Mouse (Mus musculus) spleen, adult 12 weeks (tissue): ENCODE measurements around the gene Nsl1.

Experiments used
- DNase-seq: peaks from one replicate; pipeline ENCODE4 v3.0.0; 2022; ENCODE audit warnings: low spot score

Nsl1 gene

DNA sequence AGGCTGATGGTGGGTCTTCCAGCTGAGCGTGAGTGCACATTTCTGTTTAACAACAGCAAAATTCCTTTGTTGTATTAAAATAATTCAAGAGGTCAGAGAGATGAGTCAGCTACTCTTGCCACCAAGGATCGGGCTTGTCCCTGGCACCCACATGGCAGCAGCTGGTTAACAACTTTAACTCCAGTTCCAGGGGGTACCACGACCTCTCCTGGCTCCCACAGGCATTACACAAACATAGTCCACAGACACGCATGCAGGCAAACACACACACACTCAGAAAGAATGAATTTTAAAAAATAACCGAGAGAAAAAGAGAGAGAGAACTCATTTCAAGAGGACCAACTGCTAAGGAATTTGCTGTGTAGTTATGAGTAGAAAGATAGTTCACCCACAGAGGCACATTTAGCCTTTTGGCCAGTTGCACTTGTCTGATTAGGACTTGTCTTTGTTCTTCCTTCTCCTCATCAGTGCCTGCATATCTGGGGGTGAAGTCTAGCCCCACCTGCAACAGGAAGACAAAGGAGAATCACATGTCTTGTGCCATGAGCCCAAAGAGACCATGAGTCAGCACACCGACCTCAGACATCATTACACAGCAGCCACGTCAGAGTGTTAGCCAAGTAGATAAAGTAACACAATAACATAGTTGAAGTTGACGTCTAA is 7.8 kb upstream of the Nsl1 start:
- no peak for DNase-seq

DNA sequence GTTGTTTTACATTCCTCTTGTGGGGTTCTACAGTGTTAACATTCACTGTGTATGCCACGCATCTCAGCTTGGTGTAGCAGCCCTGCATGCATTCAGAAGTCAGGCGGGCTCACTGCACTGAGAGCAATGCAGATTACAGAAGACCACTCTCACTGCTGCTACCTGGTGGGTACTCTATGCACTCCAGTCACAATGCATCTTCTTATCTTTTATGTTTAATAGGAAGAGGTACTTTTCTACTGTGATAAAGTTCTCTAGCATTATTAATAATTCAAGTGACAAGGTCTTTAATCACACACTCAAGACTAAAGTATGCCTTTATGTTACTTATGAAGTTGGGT is 7.3 kb upstream of the Nsl1 start:
- DNase-seq, result no peak

GRCm38 (mm10) chr1:191057461-191057860 is 5.4 kb upstream of the Nsl1 start:
- no peak for DNase-seq

- no peak for DNase-seq
Observed at GRCm38 (mm10) chr1:191062241-191062780, 501 bp upstream of the Nsl1 start.

DNA sequence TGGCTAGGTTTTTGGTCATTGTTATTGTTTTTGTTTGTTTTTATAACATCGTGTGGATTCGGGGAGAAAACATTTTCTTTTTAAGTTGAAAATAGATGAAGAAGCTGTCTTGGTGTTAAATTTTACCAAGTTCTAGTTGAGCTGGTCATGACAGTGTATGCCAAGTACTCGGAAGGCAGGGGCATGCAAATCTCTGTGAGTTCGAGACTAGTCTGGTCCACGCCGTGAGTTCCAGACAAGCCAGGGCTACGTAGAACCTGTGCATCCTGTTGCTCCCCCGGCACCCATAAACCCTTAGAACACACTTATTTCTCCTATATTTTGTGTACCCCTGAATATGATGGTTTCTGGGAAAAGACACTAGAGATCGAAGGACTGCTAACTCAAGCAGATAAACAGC is 888 bp downstream of the Nsl1 start:
- no peak for DNase-seq

DNA sequence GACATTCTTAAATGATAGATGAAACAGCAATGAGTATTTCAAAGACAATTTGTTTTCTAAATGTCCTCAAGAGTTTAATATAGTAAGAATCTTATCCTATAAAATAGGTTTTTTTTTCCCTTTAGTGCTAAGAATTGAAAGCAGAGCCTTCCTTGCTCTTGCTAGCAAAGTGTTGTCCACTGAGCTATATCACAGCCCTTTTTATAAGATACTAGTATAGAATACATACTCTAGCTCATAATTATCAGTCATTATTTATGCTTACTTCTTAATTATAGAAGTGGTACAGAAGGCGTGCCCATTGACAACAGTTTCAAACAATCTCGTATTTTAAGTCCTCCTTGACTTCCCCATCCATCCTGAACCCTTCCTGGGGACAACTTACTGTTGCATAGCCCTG is 1.7 kb downstream of the Nsl1 start:
- no peak for DNase-seq

DNA sequence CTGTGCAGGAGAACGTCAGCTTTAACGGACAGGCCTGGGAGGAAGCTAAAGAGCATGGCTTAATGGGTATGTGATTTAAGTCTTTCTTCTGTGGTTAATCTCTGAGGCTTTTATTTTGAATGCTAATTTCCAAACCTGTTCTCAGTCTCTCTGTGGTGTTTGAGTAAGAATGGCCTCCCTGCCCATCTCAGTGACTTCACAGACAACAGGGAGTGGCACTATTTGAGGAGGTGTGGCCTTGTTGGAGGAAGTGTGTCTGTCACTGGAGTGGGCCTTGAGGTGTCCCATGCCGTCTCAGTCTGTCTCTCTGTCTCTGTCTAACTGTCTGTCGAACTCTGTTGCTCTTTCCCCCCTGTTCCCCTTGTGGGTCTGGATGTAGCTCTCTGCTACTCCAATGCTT is 2.4 kb downstream of the Nsl1 start:
- DNase-seq, result no peak

GRCm38 (mm10) chr1:191068377-191068776 is 5.6 kb downstream of the Nsl1 start:
- DNase-seq, result no peak

DNA sequence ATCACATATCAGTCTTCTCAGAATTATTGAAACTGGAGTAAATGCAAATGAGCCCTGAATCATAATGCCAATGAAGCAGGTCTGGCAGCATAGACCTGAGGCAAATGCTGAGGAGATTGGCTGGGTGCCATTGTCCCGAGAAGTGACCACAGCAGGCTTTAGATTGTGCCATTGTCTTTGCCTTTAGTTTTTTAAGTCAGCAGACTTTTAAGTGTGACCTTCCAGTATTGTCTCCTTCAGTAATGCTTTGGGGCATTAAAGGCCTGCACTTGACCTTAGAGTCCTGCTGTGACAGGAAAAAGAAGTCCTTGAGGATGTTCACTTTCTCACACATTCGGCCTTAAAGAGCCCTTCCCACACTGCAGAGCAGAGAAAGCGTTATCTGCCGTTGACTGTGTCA is 7.4 kb downstream of the Nsl1 start:
- DNase-seq, result no peak

DNA sequence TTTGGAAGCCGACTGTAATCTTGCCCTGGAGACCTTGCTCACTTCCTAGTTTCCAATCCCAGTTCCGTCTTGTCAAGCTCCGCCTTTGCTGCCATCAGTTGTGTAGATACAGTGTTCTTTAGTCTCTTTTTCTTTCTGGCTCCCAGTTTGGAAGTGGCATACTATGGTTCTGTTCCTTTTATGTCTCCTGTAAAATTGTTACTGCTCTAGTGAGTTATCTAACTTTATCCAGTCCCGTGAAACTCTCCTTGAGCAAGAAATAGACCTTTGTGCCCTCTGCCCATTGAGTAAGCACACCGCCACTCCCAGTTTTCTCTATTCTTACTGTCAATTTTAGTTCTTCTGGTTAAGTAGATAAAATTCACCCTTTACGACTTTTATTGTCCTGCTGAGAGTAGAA is 8.8 kb downstream of the Nsl1 start:
- no peak for DNase-seq

- no peak for DNase-seq
Observed at GRCm38 (mm10) chr1:191072329-191072913, 9.6 kb downstream of the Nsl1 start.

DNA sequence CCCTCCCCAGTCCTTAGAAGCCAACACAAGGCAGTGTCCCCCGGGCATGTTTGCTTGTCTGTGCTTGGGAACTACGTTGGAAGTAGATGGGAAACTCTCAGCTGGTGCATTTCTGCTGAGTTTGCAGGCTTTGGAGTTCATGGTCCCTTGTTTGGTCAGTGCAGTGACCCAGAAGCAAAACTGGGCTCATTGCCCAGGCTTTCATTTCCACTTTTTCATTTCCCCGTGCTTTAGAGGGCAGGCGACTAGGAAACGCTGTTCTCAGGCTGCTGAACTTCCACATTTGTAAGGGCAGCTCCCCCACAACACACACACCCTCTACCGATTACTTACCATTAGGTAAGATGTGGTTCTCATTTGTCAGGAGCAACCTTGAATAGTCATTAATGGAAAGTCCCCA is 10.2 kb downstream of the Nsl1 start:
- no peak for DNase-seq

GRCm38 (mm10) chr1:191073486-191073885 is 10.7 kb downstream of the Nsl1 start:
- DNase-seq, result no peak

DNA sequence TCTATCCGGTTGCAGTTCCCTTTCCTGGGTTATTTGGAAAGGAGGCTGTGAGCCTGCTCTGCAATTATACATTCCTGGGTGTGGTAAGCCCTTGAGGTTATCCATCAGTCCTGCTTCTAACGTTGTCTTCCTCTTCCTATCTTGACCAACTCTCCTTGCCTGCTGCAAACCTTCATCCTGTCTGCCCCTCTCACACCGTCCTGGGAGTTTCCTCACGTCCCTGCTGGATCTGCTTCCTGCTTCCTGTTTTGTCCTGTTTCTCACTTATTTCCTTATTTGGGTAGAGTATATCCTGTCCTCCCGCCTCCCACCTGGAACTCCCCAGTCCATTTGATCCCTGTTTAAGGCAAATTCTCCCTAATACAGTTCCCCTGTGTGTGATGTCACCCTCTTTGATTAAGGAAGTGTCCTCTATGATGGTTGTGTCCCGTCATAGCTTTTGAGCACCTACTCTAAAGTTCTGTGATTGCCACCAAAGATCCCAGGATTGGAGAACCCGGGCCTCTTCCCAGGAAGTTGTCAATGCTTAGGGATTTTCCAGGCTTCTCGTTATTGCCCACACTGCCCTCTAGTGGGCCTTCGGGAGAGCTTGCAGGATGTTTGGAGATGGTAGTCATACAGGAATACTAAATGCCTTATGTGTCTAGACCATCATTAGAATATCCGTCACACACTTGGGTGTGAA is 12.5 kb downstream of the Nsl1 start:
- DNase-seq, result no peak

- no peak for DNase-seq
Observed at GRCm38 (mm10) chr1:191083230-191083629, 20.4 kb downstream of the Nsl1 start.

- DNase-seq, result peak; percentile 49
Observed at GRCm38 (mm10) chr1:191084951-191085559, 22.2 kb downstream of the Nsl1 start.

GRCm38 (mm10) chr1:191085597-191085996 is 22.8 kb downstream of the Nsl1 start:
- DNase-seq, result no peak

GRCm38 (mm10) chr1:191086304-191086878 is 23.6 kb downstream of the Nsl1 start:
- no peak for DNase-seq

- no peak for DNase-seq
Observed at GRCm38 (mm10) chr1:191086960-191087359, 24.1 kb downstream of the Nsl1 start.

GRCm38 (mm10) chr1:191087955-191088354 is 25.1 kb downstream of the Nsl1 start:
- no peak for DNase-seq

DNA sequence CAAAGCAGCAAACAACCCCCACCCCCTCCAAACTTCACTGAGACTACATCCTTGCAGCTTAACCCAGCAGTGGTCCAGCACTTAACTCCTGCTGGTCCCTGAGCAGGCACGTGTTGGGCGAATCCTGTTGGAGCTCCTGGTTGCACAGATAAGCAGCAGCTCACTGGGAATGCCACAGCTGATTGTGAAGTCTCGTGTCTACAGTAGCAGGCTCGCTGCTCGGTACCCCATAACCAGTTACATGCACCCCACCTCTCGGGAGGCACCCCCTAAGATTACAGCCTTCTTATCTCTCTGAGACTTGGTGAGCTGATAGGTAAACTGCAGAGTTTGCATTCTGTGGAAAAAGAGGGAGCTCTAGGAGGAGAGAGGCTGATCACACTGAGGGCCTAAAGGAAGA is 26.5 kb downstream of the Nsl1 start:
- DNase-seq, result no peak

DNA sequence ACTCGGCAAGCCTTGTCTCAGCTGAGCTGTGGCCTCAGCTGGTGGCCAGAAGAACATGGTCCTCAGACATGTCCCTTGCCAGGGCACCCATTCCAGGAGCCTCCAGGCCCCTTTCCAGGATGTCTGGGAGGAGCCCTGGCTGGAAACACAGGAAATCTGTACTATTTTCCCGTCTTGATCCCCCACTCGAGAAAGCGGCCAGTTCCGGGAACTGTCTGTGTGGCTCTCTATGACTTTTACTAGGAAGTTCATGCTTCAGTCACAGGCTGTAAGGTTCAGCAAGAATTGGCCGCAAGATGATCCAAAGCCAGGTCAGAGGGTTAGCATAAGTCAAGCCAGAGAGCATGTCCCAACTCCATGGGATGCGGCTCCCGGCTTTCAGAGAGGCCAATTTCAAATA is 29.2 kb downstream of the Nsl1 start:
- DNase-seq, result no peak

DNA sequence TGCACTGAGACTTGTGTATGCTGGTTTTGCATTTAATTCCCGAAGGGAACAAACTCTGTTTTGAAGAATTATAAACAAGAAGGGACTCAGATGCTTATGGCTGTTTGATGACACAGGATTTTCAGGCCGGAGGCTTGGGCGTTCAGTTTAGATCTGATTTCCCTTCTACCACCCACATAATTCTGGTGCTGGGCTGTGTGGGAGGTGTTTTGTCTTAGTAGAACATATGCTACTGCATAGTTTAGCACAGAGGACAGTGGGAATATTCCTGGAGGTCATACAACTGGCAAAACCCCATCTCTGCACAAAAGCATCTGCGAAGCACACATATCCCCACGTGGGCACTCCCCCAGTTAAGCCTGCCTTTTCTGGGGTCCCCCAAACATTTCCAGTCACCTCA is 30.8 kb downstream of the Nsl1 start:
- no peak for DNase-seq
